Mouse (Mus musculus): Measurements from ENCODE around the gene Srgap3. TPM values are rescaled to one million over a fixed set of nuclear protein-coding genes. Genes with fewer than 3 reads are reported as not detected.
A peak's percentile ranks its signal among the peaks of the same experiment; 100 is the strongest.
"Not testable (repeated sequence)": the region's sequence is repeated elsewhere in the genome, so short reads cannot be mapped to it uniquely, and the experiment has no call there.

The Srgap3 gene
- total RNA-seq, 1 experiment from 2014 or later, result 25.1 TPM

DNA sequence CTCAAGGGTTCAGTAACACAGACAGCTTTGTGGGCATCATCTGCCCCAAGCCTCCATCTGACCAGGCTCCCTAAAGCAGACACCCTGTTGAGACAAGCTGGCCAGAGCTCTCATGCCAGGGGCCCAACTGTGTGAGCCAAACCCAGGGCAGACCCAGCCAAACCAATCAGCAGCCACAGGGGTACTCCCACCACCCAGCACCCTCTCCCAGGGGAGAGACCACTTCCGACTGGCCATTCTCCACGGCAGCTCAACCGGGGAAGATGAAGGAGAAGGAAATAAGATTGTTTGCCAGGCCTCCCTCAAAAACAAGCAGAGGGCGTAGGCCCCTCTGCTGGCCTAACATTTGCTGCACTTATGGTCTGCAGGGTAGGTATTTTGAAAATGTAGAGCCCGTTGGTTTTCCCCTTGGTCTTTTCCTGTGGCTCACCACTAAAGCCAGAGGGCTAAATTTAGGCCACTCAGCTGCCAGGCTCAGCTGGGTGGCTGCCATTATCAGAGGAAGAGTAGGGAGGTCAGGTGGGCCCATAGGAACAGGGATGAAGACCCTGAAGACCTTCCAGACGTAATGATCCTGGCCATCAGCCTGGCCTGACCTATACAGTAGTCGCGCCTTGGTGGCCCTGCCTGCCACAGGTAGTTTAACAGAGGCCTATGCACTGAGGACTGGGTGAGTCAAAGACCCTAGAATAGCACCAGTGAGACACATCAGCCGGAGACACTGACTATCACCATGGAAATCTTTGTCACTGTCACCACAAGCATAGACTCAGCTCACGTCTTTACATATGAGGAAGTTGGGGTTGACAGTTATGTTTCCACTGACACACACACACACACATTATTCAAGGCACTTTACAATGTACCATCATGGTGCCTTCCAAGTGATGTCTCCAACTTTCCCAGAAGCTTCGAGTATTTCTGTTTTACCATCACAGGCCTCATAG lies 85.4 kb downstream of the Srgap3 start:
- no peak for DNase-seq

DNA sequence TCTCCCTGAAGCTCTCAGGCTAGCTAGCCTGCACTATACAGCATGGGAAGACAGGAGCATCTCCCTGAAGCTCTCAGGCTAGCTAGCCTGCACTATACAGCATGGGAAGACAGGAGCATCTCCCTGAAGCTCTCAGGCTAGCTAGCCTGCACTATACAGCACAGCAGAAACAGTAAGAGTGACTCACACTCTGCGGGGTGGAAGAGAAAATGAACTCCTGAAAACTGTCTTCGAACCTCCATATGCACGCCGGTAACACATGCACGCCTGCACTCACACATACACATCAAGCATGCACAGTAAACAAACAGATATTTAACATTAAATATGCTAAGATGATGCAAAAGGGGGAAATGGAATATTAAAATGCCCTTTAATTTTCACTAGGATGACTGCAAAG lies 86.8 kb downstream of the Srgap3 start:
- DNase-seq, result not testable (repeated sequence)

DNA sequence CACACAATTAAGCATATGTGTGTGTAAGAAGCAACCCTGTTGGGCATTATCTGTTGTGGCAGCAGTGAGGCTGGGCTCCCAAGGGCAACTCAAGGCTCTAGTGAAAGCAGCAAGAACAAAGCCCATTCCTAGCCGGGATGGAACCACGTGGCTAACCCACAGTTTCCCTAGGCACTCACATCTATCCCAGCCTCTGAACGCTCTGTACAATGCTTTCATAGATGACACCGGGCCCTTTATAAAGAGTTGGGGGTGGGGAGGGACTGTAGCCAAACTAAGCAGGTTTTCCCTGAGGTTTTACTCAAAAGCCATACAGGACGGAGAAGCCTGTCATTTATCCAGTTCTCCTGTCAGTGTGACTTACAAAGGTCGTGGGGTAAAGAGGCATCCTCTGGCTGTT lies 90.0 kb downstream of the Srgap3 start:
- no peak for DNase-seq

DNA sequence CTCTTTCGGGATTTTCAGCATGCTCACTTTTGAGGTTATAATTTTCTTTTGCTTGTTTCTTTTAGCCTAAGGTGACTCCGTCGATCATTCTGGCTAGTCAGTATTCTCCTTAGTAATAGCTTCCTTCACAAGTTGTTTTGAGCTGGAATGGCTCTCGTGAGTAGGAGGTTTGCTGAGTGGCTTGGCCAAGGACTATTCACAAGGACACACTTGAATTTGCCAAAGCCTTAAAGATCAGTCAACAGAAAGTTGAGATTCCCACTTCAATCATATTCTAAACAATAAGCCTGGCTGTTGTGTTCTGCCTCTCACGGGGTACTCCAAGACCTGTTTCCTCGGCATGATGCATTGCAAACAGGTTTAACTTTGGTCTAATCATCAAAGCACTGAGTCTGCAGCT lies 91.9 kb downstream of the Srgap3 start:
- DNase-seq, result no peak

GRCm38 (mm10) chr6:112852261-112853235 lies 94.5 kb downstream of the Srgap3 start:
- DNase-seq, result no peak

DNA sequence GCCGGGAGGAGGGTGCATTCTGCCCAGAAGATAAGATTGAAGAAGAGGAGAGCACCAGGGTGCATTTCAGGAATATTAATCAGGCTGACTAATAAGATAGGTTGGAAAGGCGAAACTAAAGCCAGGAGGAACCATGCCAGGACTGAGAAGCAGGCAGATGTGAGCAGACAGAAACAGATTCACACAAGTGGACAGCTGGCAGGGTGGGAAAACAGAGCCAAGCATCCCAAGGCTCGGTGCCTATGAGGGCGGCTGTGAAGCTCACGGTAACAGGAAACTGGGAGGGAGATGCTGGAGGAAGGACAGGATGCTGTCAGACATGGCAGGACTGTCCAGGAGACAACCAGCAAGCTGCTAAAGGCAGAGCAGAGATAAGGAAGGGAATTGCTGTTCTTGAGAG lies 96.3 kb downstream of the Srgap3 start:
- no peak for DNase-seq

DNA sequence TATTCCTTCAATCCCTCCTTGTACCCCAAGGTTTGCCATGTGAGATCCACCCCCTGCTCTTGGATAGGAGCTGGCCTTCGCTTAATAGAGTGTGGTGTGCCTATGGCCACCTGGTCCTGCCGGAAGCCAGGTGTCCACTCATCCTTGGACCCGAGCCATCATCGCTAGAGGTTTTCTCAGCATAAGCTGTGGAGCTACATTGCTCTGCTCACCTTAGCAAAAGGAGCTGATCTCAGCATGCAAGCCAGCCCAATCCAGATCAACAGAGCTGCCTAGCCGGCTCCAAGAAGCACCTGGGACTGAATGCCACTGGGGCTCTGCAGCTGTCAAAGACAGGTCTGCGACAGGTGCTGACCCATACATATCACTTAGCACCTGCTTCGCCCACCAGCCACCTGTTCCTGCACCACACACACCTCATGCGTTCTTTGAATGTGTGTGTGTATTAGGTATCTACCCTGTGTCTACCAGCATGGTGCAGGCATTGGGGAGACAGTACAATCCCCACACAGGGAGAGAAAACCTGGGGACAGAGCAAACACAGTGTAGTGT lies 98.4 kb downstream of the Srgap3 start:
- DNase-seq, result no peak

DNA sequence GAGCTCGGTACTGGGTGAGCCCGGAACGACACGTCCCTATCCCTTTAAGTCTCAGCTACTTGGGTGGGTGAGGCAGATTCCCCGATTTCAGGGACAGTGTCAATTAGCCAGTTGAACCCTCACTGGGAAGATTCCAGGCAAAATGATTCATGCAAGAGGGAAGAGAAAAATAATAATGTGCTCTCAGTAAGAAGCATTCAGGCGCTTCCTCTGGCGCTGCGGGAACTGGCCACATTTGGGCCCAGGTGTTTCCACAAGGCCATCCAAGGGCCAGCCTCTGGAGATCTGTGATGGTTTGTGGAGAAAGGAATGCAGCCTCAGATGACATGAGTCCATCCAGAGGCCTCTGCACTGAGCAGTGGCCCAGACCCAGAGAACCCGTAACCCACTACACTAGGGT lies 100.2 kb downstream of the Srgap3 start:
- DNase-seq, result no peak

DNA sequence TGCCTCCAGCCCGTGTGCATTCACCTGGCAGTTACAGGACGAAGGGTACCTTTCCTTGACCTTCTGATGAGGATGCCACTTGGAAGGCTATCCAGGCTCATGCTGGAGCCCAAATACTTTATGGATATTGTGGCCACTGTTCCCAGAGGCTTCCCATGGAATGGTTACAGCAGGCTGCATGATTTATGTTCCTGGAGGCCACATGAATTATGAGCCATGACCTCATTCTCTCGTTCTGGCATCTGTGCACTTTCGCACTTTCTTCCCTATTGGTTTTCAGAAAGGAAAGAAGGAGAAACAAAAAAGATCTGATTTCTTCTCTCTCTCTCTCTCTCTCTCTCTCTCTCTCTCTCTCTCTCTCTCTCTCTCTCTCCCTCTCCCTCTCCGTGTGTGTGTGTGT lies 104.6 kb downstream of the Srgap3 start:
- no peak for DNase-seq

- no peak for DNase-seq
These were observed 106.7 kb downstream of the Srgap3 start for GRCm38 (mm10) chr6:112840400-112840799.

DNA sequence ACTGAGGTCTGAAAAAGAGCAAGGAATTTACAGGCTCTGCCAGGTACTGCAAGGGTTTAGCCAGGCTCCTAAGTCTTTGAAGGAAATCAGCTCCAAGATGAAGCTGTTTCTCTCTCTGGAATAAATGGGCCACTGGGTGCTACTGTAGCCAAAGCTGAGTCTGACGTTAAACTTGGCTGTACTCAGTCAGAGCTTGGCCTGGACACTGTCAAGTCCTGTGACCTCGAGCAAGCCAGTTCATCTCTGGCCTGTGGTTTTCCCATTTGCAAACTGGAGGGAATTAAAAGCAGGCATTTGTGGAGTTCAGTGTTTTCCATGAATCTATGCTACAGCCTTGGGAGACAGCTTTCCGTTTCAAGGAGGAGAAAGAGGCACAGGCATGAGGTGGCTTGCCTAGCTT lies 107.7 kb downstream of the Srgap3 start:
- DNase-seq, result no peak

DNA sequence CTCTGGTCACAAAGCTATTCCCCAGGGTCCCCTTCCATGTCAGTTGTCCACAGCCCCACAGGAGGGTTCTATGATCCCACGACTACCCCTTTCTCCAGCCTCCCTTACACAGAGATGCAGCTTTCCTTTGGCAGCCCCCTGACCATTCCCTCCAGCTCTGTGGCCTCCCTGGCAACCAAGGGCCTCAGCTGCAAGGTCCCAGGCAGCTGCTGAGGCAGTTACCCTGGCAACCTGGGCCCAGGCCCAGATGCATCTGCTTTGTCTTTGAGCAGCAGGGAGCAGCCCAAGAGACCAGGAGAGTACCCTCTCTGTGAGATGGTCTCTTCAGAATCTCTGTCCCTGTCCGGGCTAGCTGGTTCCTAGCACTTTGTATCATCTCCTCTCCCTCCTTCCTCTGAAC lies 108.2 kb downstream of the Srgap3 start:
- DNase-seq, result no peak

- no peak for DNase-seq
These were observed 110.4 kb downstream of the Srgap3 start for GRCm38 (mm10) chr6:112836712-112837111.

DNA sequence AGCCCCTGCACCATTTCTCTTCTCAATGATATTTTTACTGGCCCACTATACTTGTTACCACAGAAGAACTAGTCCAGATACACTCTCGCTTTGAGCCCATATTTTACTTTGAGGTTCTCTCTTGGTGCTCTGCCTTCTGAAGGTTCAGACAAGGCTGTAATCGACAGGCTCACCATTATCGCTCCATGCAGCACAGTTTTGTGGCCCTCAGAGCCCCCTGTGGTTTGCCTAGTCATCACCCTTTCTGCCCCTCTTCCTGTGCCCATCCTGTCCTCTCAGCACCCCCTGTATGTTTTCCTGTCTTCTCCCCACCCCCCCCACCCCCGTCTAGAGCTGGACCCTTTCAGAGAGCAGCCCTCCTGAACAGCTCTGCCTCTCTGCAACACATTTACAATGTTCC lies 111.7 kb downstream of the Srgap3 start:
- no peak for DNase-seq

DNA sequence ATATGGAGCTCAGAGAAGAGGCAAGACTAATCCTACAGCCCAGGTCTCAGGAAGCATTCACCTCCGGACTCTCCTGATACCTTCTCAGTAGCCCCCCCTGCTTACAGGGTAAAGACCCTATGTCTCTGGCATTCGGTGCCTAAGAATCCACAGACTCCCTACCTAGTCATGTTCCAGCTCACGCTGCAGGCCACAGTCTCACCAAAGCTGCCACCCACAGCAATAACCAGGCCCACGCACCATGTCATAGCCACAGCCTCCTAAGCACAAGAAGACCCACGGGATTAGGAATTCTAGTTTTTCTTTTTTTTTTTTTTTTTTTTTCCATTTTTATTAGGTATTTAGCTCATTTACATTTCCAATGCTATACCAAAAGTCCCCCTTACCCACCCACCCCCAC lies 112.6 kb downstream of the Srgap3 start:
- no peak for DNase-seq

DNA sequence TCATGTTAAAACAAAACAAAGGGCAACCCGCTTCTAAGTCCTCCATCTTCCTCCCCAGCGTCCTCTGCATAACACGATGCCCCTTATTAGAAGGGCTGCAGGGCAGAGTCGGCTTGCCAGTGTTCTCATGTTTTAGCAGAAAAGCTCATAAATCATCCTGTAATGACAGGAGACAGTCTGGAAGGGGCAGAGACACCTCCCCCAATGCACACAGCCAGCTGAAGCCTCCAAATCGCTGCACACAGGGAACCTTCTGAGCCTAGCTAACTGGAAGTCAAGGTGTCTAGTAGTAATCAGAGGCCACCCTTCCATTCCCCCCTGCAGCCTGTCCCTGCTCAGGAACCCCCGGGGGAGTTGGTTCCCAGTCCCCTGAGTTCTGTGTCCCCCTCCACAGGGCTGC lies 113.3 kb downstream of the Srgap3 start:
- no peak for DNase-seq

GRCm38 (mm10) chr6:112829196-112829595 lies 117.9 kb downstream of the Srgap3 start:
- DNase-seq, result no peak

DNA sequence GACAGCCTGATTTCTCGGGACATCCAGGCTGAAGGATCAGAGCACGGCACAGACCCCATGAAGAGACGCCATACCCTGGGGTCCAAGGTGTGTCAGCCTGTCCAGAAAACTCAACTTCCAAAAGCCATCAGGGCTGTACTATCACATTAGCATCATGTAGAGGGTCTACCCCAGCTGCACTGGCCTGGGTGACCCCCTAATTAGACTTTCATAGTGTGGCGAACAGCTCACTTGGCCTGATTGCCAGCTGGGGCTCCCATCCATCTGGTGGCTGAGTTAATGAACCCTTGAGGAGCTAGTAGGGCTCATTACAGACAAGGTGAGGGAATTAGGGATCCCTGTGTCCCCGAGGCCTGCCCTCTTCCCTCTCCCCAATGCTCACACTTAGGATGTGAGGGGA lies 118.6 kb downstream of the Srgap3 start:
- no peak for DNase-seq

- no peak for DNase-seq
These were observed 121.4 kb downstream of the Srgap3 start for GRCm38 (mm10) chr6:112825657-112826056.

- DNase-seq, result no peak
These were observed 124.0 kb downstream of the Srgap3 start for GRCm38 (mm10) chr6:112823096-112823495.

- no peak for DNase-seq
These were observed 126.6 kb downstream of the Srgap3 start for GRCm38 (mm10) chr6:112820298-112820992.

DNA sequence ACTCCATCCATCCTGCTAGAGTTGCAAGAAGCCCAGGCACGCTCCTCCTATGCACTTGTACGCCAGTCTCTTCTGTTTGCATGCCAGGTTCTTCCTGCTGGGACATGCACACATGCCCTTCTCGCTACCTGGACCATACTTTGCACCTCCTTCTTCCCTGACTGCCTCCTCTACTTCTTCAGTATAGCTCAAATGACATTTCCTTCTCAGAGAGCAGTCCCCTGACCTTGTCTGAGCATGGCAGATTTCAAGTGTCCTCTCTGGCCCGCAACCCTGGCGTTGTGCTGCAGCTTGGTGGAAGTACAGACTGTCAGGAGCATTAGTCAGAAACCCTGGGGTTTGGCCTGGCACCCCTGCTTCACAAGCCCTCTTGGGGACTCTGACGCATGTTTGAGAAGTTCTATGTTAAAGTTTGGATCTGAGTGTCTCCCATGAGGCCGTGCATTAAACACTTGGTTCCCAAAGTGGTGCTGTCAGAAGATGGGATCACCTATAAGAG lies 128.6 kb downstream of the Srgap3 start:
- peak; percentile 31 for DNase-seq

All from adrenal gland, postnatal 25 days (tissue).